Mouse (Mus musculus) bone marrow macrophage, adult 2 months (primary cell): ENCODE results near the gene Fadd.

Source experiments
- CTCF ChIP-seq: IDR thresholded peaks from 2 replicates; pipeline ENCODE4 v1.5.1; 2012; ENCODE audit warnings: low read depth, mild to moderate bottlenecking, low read length, moderate library complexity
- POLR2A ChIP-seq: IDR thresholded peaks from 2 replicates; pipeline ENCODE4 v1.6.1; 2012; ENCODE audit warnings: mild to moderate bottlenecking, low read depth, low read length, borderline replicate concordance

- no peak for TF ChIP-seq CTCF
- TF ChIP-seq POLR2A, result no peak
Measured at GRCm38 (mm10) chr7:144534773-144535172, 47.5 kb downstream of the Fadd start.
